Mouse (Mus musculus): Measurements from ENCODE around the gene Kif1a. TPM values are rescaled to one million over a fixed set of nuclear protein-coding genes. Genes with fewer than 3 reads are reported as not detected.
A peak's percentile ranks its signal among the peaks of the same experiment; 100 is the strongest.

Gene Kif1a
- polyA plus RNA-seq, 1 experiment from 2014 or later = 7.7 TPM

DNA sequence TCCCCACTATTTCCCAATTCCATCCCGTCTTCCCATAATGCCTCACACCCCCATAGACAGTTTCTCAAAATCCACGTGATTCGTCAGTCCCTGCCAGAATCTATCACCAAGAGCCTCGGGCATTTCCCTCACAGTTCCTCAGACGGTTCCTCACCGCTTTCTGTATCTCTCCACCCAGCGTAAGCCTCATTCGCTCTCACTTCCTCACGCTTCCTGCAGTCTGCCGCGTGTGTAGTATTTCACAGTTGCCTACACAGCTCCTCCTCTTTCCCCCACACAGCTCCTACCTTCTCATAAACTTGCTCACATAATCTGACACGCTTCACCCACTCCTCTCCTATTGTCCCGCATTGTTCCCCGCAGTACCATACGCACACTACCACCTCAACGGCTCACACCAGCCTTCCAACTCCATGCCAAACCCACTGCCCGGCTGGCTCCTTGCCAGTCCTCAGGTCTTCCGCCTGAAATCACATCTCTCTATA is 30.2 kb downstream of the Kif1a start:
- no peaks in the 10 kb centered on the region for H3K9me3 ChIP-seq (ENCODE audit: control insufficient read depth, low read length)
- no peak overlapping the region for H3K9ac ChIP-seq (ENCODE audit: low read length)
- no peak overlapping the region for H3K27ac ChIP-seq (replicated peaks)
- H3K4me3 ChIP-seq (ENCODE audit: low read depth, low read length) = no peak overlapping the region
- 74% methylated on average over 18 of the region's 18 CpGs for WGBS
- no peak for TF ChIP-seq CTCF (IDR thresholded peaks at IDR 0.05; ENCODE audit: low read depth)
- TF ChIP-seq EP300 (optimal IDR thresholded peaks at IDR 0.05) = no peak
- H3K4me2 ChIP-seq (replicated peaks; ENCODE audit: low read depth) = no peak overlapping the region
- no peaks in the 10 kb centered on the region for H3K36me3 ChIP-seq (ENCODE audit: control insufficient read depth, insufficient read depth, low read length)
- H3K4me1 ChIP-seq (replicated peaks; ENCODE audit: control insufficient read depth, insufficient read depth) = no peaks in the 10 kb centered on the region
- no peaks in the 10 kb centered on the region for H3K27me3 ChIP-seq (ENCODE audit: control insufficient read depth, insufficient read depth, low read length)
- ATAC-seq (ENCODE audit: low FRiP score, low TSS enrichment) (peak; percentile 30; the same call in 1 of the 2 replicates), DNase-seq (ENCODE audit: low spot score) (no peak)

DNA sequence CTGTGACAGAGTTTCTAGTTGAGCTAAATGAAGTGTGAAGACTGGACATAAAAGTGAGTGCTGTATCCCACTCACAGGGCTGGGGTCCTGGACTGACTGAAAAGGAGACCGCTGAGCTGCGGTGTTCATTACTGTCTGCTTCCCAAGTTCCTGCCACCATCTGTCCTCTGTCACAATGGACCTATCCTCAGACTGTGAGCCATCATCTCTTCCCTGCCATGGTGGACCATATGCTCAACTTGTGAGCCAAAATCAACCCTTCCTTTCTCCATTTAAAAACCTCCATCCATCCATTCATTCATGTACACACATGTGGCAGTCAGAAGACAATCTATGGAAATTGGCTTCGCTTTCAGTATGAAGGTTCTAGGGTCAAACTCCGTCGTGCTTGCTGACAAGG is 30.9 kb downstream of the Kif1a start:
- H3K4me1 ChIP-seq (replicated peaks; ENCODE audit: control insufficient read depth, insufficient read depth) = no peaks in the 10 kb centered on the region
- no peak for TF ChIP-seq EP300 (optimal IDR thresholded peaks at IDR 0.05)
- TF ChIP-seq CTCF (IDR thresholded peaks at IDR 0.05; ENCODE audit: low read depth) = no peak
- no peaks in the 10 kb centered on the region for H3K36me3 ChIP-seq (ENCODE audit: control insufficient read depth, insufficient read depth, low read length)
- no peak overlapping the region for H3K4me3 ChIP-seq (ENCODE audit: low read depth, low read length)
- no peak overlapping the region for H3K4me2 ChIP-seq (replicated peaks; ENCODE audit: low read depth)
- ATAC-seq (ENCODE audit: low FRiP score, low TSS enrichment) (no peak), DNase-seq (ENCODE audit: low spot score) (no peak)
- H3K27ac ChIP-seq (replicated peaks) = no peak overlapping the region
- 77% methylated on average over 5 of the region's 5 CpGs for WGBS
- no peak overlapping the region for H3K9ac ChIP-seq (ENCODE audit: low read length)
- H3K27me3 ChIP-seq (ENCODE audit: control insufficient read depth, insufficient read depth, low read length) = no peaks in the 10 kb centered on the region
- no peaks in the 10 kb centered on the region for H3K9me3 ChIP-seq (ENCODE audit: control insufficient read depth, low read length)

DNA sequence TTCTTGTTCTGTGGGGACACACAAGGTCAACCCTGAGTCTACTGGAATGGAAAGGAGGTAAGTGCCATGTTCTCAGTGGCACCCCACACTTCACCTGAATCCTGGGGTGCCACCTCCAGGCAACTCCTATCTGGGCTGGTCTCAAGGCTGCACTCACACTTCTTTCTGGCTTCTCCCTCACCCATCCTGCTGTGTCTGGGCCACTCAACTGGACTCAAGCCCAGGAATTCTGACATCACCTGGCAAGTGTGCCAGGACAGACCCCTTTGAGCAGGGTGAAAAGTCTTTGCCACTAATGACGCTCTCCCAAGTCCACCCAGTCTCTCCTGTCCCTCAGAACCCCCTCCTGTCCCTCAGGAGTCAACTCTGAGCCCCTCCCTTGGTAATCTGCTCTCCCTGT is 33.2 kb downstream of the Kif1a start:
- 77% methylated on average over 1 of the region's 1 CpGs for WGBS
- H3K4me1 ChIP-seq (replicated peaks; ENCODE audit: control insufficient read depth, insufficient read depth) = no peaks in the 10 kb centered on the region
- DNase-seq (ENCODE audit: low spot score) (no peak), ATAC-seq (ENCODE audit: low FRiP score, low TSS enrichment) (no peak)
- H3K9ac ChIP-seq (ENCODE audit: low read length) = no peak overlapping the region
- no peak overlapping the region for H3K4me3 ChIP-seq (ENCODE audit: low read depth, low read length)
- H3K4me2 ChIP-seq (replicated peaks; ENCODE audit: low read depth) = no peak overlapping the region
- TF ChIP-seq EP300 (optimal IDR thresholded peaks at IDR 0.05) (no peak), CTCF (IDR thresholded peaks at IDR 0.05; ENCODE audit: low read depth) (no peak)
- no peak overlapping the region for H3K27ac ChIP-seq (replicated peaks)
- H3K9me3 ChIP-seq (ENCODE audit: control insufficient read depth, low read length) = no peaks in the 10 kb centered on the region
- H3K36me3 ChIP-seq (ENCODE audit: control insufficient read depth, insufficient read depth, low read length) = no peaks in the 10 kb centered on the region
- H3K27me3 ChIP-seq (ENCODE audit: control insufficient read depth, insufficient read depth, low read length) = no peaks in the 10 kb centered on the region

DNA sequence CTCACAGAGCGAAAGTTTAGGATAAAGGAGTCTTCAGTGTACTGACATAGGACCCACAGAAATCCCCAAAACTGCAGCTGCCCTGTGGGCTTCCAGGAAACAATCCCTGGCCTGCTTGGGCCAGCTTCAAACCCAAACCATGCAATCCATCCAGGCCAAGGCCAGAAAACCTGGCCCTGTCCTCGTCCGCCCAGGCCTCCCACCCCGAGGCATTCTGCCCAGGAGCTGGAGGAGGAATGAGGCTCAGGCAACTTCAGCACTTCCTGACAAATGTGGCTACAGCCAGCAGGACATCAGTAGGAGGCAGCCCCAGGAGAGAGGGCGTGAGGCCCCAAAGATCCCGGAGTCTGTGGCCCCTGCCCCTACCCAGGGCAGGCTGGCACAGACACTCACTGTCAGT is 36.1 kb downstream of the Kif1a start:
- 78% methylated on average over 6 of the region's 6 CpGs for WGBS
- Histone ChIP-seq H3K4me1 (replicated peaks; ENCODE audit: control insufficient read depth, insufficient read depth) (no peaks in the 10 kb centered on the region), H3K9ac (ENCODE audit: low read length) (no peak overlapping the region), H3K27ac (replicated peaks) (no peak overlapping the region), H3K36me3 (ENCODE audit: control insufficient read depth, insufficient read depth, low read length) (no peaks in the 10 kb centered on the region), H3K9me3 (ENCODE audit: control insufficient read depth, low read length) (no peaks in the 10 kb centered on the region), H3K27me3 (ENCODE audit: control insufficient read depth, insufficient read depth, low read length) (no peaks in the 10 kb centered on the region), H3K4me3 (ENCODE audit: low read depth, low read length) (no peak overlapping the region), H3K4me2 (replicated peaks; ENCODE audit: low read depth) (no peak overlapping the region)
- DNase-seq (ENCODE audit: low spot score) = no peak
- TF ChIP-seq EP300 (optimal IDR thresholded peaks at IDR 0.05) = no peak
- no peak for TF ChIP-seq CTCF (IDR thresholded peaks at IDR 0.05; ENCODE audit: low read depth)
- ATAC-seq (ENCODE audit: low FRiP score, low TSS enrichment) = no peak

DNA sequence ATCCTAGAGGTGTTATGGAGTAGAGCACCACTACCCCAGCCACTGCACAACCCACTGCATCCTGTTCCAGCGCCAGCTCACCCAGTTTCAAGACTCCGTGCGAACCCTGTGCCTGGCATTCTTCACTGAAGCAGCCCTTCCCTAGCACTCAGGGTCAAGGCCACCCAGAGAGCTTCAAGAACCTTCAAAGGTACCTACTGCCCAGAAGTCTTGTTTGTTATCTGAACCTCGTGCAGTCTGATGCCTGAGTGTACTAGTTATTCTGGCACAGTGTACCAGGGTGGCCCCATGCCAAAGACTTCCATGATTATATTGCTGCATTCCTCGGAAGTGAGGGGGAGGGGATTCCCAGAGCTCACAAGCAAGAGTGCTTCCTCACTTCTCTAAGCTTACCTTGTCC is 38.1 kb downstream of the Kif1a start:
- no peaks in the 10 kb centered on the region for H3K4me1 ChIP-seq (replicated peaks; ENCODE audit: control insufficient read depth, insufficient read depth)
- H3K36me3 ChIP-seq (ENCODE audit: control insufficient read depth, insufficient read depth, low read length) = no peaks in the 10 kb centered on the region
- TF ChIP-seq CTCF (IDR thresholded peaks at IDR 0.05; ENCODE audit: low read depth) (no peak), EP300 (optimal IDR thresholded peaks at IDR 0.05) (no peak)
- H3K9me3 ChIP-seq (ENCODE audit: control insufficient read depth, low read length) = no peaks in the 10 kb centered on the region
- no peak overlapping the region for H3K4me2 ChIP-seq (replicated peaks; ENCODE audit: low read depth)
- no peak overlapping the region for H3K9ac ChIP-seq (ENCODE audit: low read length)
- WGBS = 46% methylated on average over 5 of the region's 5 CpGs
- peak; percentile 64 for DNase-seq (ENCODE audit: low spot score)
- H3K27ac ChIP-seq (replicated peaks) = no peak overlapping the region
- ATAC-seq (ENCODE audit: low FRiP score, low TSS enrichment) = peak; percentile 58
- H3K4me3 ChIP-seq (ENCODE audit: low read depth, low read length) = no peak overlapping the region
- H3K27me3 ChIP-seq (ENCODE audit: control insufficient read depth, insufficient read depth, low read length) = no peaks in the 10 kb centered on the region

DNA sequence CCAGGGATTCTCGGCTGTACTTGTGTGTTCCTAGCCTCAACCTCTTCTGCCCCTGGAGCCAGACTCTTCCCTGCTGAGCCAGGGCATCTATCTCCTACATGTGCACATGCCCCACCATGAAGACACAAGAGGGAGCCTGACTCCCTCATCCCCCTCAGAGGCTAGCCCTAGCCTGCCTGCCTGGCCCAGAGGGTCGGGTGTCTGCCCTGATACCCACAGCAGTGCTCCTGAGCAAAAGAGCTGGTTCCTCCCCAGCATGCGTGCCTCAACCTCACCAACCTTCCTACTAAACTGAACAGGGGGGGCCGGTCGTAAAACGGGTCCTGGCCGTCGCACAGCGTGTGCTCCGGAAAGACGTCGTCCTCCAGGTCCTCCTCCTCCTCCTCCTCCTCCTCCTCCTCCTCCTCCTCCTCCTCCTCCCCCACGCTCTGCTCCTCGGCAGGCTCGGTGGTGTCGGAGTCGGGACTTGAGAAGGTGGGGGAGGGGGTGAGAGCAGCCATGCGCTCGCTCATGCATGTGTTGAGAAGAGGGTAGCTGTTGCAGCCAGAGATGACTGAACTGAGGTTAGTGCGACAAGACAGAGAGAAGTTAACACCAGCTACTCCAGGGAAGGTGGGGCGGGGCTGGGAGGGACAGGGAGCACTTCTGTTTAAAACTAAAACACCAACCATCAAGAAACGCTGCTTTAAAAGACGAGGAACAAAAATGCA is 50.5 kb downstream of the Kif1a start:
- no peaks in the 10 kb centered on the region for H3K4me1 ChIP-seq (replicated peaks; ENCODE audit: control insufficient read depth, insufficient read depth)
- no peak overlapping the region for H3K27ac ChIP-seq (replicated peaks)

More for the DNA sequence above, 50.5 kb downstream of the Kif1a start:
- no peak for TF ChIP-seq EP300 (optimal IDR thresholded peaks at IDR 0.05)
- TF ChIP-seq CTCF (IDR thresholded peaks at IDR 0.05; ENCODE audit: low read depth) = no peak
- Histone ChIP-seq H3K4me3 (ENCODE audit: low read depth, low read length) (no peak overlapping the region), H3K4me2 (replicated peaks; ENCODE audit: low read depth) (no peak overlapping the region), H3K27me3 (ENCODE audit: control insufficient read depth, insufficient read depth, low read length) (no peaks in the 10 kb centered on the region), H3K9me3 (ENCODE audit: control insufficient read depth, low read length) (no peaks in the 10 kb centered on the region), H3K36me3 (ENCODE audit: control insufficient read depth, insufficient read depth, low read length) (no peaks in the 10 kb centered on the region), H3K9ac (ENCODE audit: low read length) (no peak overlapping the region)
- no peak for ATAC-seq (ENCODE audit: low FRiP score, low TSS enrichment)
- 54% methylated on average over 18 of the region's 23 CpGs for WGBS
- DNase-seq (ENCODE audit: low spot score) = no peak

All from stomach, postnatal 0 days (tissue).